Mouse (Mus musculus): ENCODE data around the gene Atf6. TPM values are rescaled to one million over a fixed set of nuclear protein-coding genes. Genes with fewer than 3 reads are reported as not detected.

Atf6 gene
- total and polyA plus RNA-seq, 3 experiments: 33.8 to 47.0 (median 35.3) TPM

DNA sequence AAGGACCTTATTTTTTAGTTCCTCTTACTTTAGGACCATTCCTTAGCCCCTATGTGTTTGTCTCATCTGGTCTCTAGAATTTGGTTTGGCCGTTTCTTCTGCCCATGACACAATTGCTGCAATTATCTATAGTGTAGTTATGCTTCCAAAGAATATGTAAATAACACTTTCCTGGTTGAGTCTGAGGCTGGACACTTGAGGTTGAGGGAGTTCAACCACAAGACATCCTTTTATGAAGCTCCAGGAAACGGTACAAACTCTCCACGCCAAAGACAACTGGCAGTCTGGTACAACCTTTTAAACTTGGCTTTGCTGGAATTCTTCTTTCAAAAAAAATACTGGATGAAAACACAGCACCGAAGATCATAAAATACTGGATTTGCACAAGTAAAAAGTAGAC is 94.1 kb downstream of the Atf6 start:
- H3K36me3 ChIP-seq (replicated peaks in 1 of 2; ENCODE audit: control insufficient read depth in 1 of 2, insufficient read depth in 1 of 2, low read length in 1 of 2): peaks cover 42 to 86% of the 10 kb centered on the region in 2 experiments
- H3K79me2 ChIP-seq (replicated peaks; ENCODE audit: control insufficient read depth, extremely low read depth, insufficient read depth, poor library complexity, severe bottlenecking): 0 out of 2 replicates have a peak, but pooled peaks cover 3% of the 10 kb centered on the region
- in situ Hi-C loops (cut with MboI; ENCODE audit: low pct_ligation_motif_present, low pct_unique_long_range_greater_than_20kb, low sequenced_read_pairs) (no loop called here), dilution Hi-C loops (cut with MboI; ENCODE audit: extremely low pct_ligation_motif_present, extremely low pct_unique_long_range_greater_than_20kb, low sequenced_read_pairs) (no loop called here)
- H3K4me1 ChIP-seq (ENCODE audit: control insufficient read depth in 1 of 2, insufficient read depth in 2 of 2): peaks cover 3 to 19% of the 10 kb centered on the region in 2 experiments
- H3K4me3 ChIP-seq (replicated peaks in 1 of 3; ENCODE audit: low read depth in 2 of 3, low read length in 2 of 3, poor library complexity in 1 of 3): no peak overlapping the region
- no peak overlapping the region for H3K4me2 ChIP-seq (ENCODE audit: insufficient read depth, low read depth, poor library complexity, severe bottlenecking)
- no peak for TF ChIP-seq JUN (IDR thresholded peaks at IDR 0.05; ENCODE audit: insufficient read depth, low read depth, low read length)
- TF ChIP-seq SMC3 (IDR thresholded peaks at IDR 0.05; ENCODE audit: low read depth, low read length): no peak
- TF ChIP-seq IRF4 (IDR thresholded peaks at IDR 0.05; ENCODE audit: low read depth, low read length): no peak
- TF ChIP-seq KAT2A (IDR thresholded peaks at IDR 0.05; ENCODE audit: insufficient replicate concordance, low read length): no peak
- no peak for TF ChIP-seq USF1 (IDR thresholded peaks at IDR 0.05; ENCODE audit: low read depth, low read length)
- TF ChIP-seq ZNF384 (IDR thresholded peaks at IDR 0.05; ENCODE audit: low read depth, low read length): no peak
- TF ChIP-seq CHD2 (IDR thresholded peaks at IDR 0.05; ENCODE audit: low read length): no peak
- no peak for TF ChIP-seq JUND (conservative IDR thresholded peaks at IDR 0.05; ENCODE audit: low read depth, low read length)
- TF ChIP-seq HCFC1 (IDR thresholded peaks at IDR 0.05; ENCODE audit: low read depth, low read length): no peak
- no peak for TF ChIP-seq SIN3A (IDR thresholded peaks at IDR 0.05; ENCODE audit: low read length)
- no peak for TF ChIP-seq CTCF (conservative IDR thresholded peaks at IDR 0.05 in 1 of 2, IDR thresholded peaks at IDR 0.05 in 1 of 2; ENCODE audit: low read depth in 2 of 2, low read length in 2 of 2)
- H3K9me3 ChIP-seq (replicated peaks; ENCODE audit: low read length): no peaks in the 10 kb centered on the region
- DNase-seq (ENCODE audit: extremely low read depth): no peak
- H3K27me3 ChIP-seq (replicated peaks): no peaks in the 10 kb centered on the region
- H3K9ac ChIP-seq (ENCODE audit: insufficient read depth, low read depth): no peak overlapping the region
- H3K27ac ChIP-seq (ENCODE audit: insufficient read depth, low read depth): no peak overlapping the region

DNA sequence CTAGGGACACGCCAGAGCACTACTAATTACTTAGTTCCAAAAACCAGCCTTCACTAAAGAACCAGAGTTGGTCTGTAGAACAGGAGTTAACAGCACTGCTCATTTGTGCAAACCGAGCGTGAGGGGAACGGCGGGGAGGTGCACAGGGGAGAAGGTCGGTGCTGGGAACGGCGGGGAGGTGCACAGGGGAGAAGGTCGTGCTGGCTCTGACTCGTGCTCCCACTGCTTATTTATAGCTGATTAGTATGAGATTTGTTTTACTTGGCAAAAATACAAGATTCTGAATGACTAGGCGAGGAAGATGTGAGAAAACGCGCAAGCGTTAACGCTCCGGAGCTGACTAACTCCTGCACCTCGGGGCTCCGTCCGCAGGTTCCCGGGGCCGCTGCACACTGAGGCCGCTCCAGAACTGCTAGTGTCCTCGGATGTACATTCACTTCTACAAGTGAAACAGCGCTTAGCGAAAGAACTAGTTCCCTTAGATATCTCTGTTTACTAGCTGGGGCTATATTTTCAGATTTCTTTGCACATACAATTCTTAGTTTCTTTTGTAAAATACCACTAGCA is 96.1 kb downstream of the Atf6 start:
- Histone ChIP-seq H3K4me2 (ENCODE audit: insufficient read depth, low read depth, poor library complexity, severe bottlenecking) (no peak overlapping the region), H3K27me3 (replicated peaks) (no peaks in the 10 kb centered on the region), H3K79me2 (replicated peaks; ENCODE audit: control insufficient read depth, extremely low read depth, insufficient read depth, poor library complexity, severe bottlenecking) (no peaks in the 10 kb centered on the region), H3K4me1 (ENCODE audit: control insufficient read depth in 1 of 2, insufficient read depth in 2 of 2) (peaks cover 3 to 19% of the 10 kb centered on the region in 2 experiments), H3K9ac (ENCODE audit: insufficient read depth, low read depth) (no peak overlapping the region), H3K36me3 (replicated peaks in 1 of 2; ENCODE audit: control insufficient read depth in 1 of 2, insufficient read depth in 1 of 2, low read length in 1 of 2) (peaks cover 47 to 91% of the 10 kb centered on the region in 2 experiments), H3K27ac (ENCODE audit: insufficient read depth, low read depth) (no peak overlapping the region), H3K9me3 (replicated peaks; ENCODE audit: low read length) (no peaks in the 10 kb centered on the region), H3K4me3 (replicated peaks in 1 of 3; ENCODE audit: low read depth in 2 of 3, low read length in 2 of 3, poor library complexity in 1 of 3) (no peak overlapping the region)
- dilution Hi-C loops (cut with MboI; ENCODE audit: extremely low pct_ligation_motif_present, extremely low pct_unique_long_range_greater_than_20kb, low sequenced_read_pairs): no loop called here
- no peak for TF ChIP-seq PAX5 (IDR thresholded peaks at IDR 0.05; ENCODE audit: low read length)
- TF ChIP-seq ETS1 (conservative IDR thresholded peaks at IDR 0.05; ENCODE audit: low read depth, low read length): no peak
- TF ChIP-seq MEF2A (IDR thresholded peaks at IDR 0.05; ENCODE audit: borderline replicate concordance, low read depth, low read length): no peak
- no peak for TF ChIP-seq MAZ (IDR thresholded peaks at IDR 0.05; ENCODE audit: low read depth, low read length)
- no peak for TF ChIP-seq JUN (IDR thresholded peaks at IDR 0.05; ENCODE audit: insufficient read depth, low read depth, low read length)
- TF ChIP-seq TBP (conservative IDR thresholded peaks at IDR 0.05; ENCODE audit: low read depth, low read length): no peak
- TF ChIP-seq ZNF384 (IDR thresholded peaks at IDR 0.05; ENCODE audit: low read depth, low read length): no peak
- TF ChIP-seq POLR2A (IDR thresholded peaks at IDR 0.05; ENCODE audit: low read depth, low read length): no peak
- no peak for TF ChIP-seq CHD2 (IDR thresholded peaks at IDR 0.05; ENCODE audit: low read length)
- no peak for TF ChIP-seq RCOR1 (conservative IDR thresholded peaks at IDR 0.05; ENCODE audit: low read depth, low read length)
- no peak for TF ChIP-seq MAX (IDR thresholded peaks at IDR 0.05; ENCODE audit: low read length)
- TF ChIP-seq HCFC1 (IDR thresholded peaks at IDR 0.05; ENCODE audit: low read depth, low read length): no peak
- no peak for TF ChIP-seq MXI1 (IDR thresholded peaks at IDR 0.05; ENCODE audit: low read depth, low read length)
- TF ChIP-seq BHLHE40 (IDR thresholded peaks at IDR 0.05; ENCODE audit: low read depth, low read length): no peak
- no peak for TF ChIP-seq CTCF (conservative IDR thresholded peaks at IDR 0.05 in 1 of 2, IDR thresholded peaks at IDR 0.05 in 1 of 2; ENCODE audit: low read depth in 2 of 2, low read length in 2 of 2)
- no peak for TF ChIP-seq JUND (conservative IDR thresholded peaks at IDR 0.05; ENCODE audit: low read depth, low read length)
- no peak for TF ChIP-seq E2F4 (IDR thresholded peaks at IDR 0.05; ENCODE audit: insufficient replicate concordance, low read depth, low read length)
- no peak for TF ChIP-seq MYC (IDR thresholded peaks at IDR 0.05; ENCODE audit: low read depth, low read length)
- no peak for TF ChIP-seq USF1 (IDR thresholded peaks at IDR 0.05; ENCODE audit: low read depth, low read length)
- in situ Hi-C loops (cut with MboI; ENCODE audit: low pct_ligation_motif_present, low pct_unique_long_range_greater_than_20kb, low sequenced_read_pairs): no loop called here
- no peak for DNase-seq (ENCODE audit: extremely low read depth)
